Mouse (Mus musculus): ENCODE measurements around the gene Anapc16.

Anapc16 gene

GRCm38 (mm10) chr10:60002673-60003212 lies at the start of gene Anapc16, which contains the start of gene Ascc1:
Anapc16 (minus strand) TSS chr10:60003135.
Ascc1 (plus strand) TSS chr10:60002805.
- peak; percentile 94 for ATAC-seq (ENCODE audit: low TSS enrichment)

- ATAC-seq (ENCODE audit: low TSS enrichment): no peak
Measured at GRCm38 (mm10) chr10:60050581-60050980, 47.6 kb upstream of the Anapc16 start.

- peak; percentile 47; the same call in 1 of the 2 replicates for ATAC-seq (ENCODE audit: low TSS enrichment)
Measured at GRCm38 (mm10) chr10:60046696-60047095, 43.8 kb upstream of the Anapc16 start.

- ATAC-seq (ENCODE audit: low TSS enrichment): no peak
Measured at GRCm38 (mm10) chr10:60042350-60042922, 39.5 kb upstream of the Anapc16 start.

- no peak for ATAC-seq (ENCODE audit: low TSS enrichment)
Measured at GRCm38 (mm10) chr10:60035744-60036143, 32.8 kb upstream of the Anapc16 start.

GRCm38 (mm10) chr10:60034621-60035020 lies 31.7 kb upstream of the Anapc16 start:
- ATAC-seq (ENCODE audit: low TSS enrichment): no peak

GRCm38 (mm10) chr10:60033064-60033463 lies 30.1 kb upstream of the Anapc16 start:
- ATAC-seq (ENCODE audit: low TSS enrichment): no peak

GRCm38 (mm10) chr10:60032622-60033021 lies 29.7 kb upstream of the Anapc16 start:
- ATAC-seq (ENCODE audit: low TSS enrichment): no peak

GRCm38 (mm10) chr10:60031985-60032384 lies 29.1 kb upstream of the Anapc16 start:
- ATAC-seq (ENCODE audit: low TSS enrichment): no peak

- ATAC-seq (ENCODE audit: low TSS enrichment): no peak
Measured at GRCm38 (mm10) chr10:60031562-60031961, 28.6 kb upstream of the Anapc16 start.

GRCm38 (mm10) chr10:60029387-60029786 lies 26.5 kb upstream of the Anapc16 start:
- ATAC-seq (ENCODE audit: low TSS enrichment): no peak

- no peak for ATAC-seq (ENCODE audit: low TSS enrichment)
Measured at GRCm38 (mm10) chr10:60028979-60029378, 26.0 kb upstream of the Anapc16 start.

GRCm38 (mm10) chr10:60028181-60028580 lies 25.2 kb upstream of the Anapc16 start:
- ATAC-seq (ENCODE audit: low TSS enrichment): no peak

- peak; percentile 62 for ATAC-seq (ENCODE audit: low TSS enrichment)
Measured at GRCm38 (mm10) chr10:60027619-60028084, 24.7 kb upstream of the Anapc16 start.

- ATAC-seq (ENCODE audit: low TSS enrichment): peak; percentile 48; the same call in 1 of the 2 replicates
Measured at GRCm38 (mm10) chr10:60026759-60027395, 23.9 kb upstream of the Anapc16 start.

- no peak for ATAC-seq (ENCODE audit: low TSS enrichment)
Measured at GRCm38 (mm10) chr10:60023751-60024150, 20.8 kb upstream of the Anapc16 start.

- ATAC-seq (ENCODE audit: low TSS enrichment): no peak
Measured at GRCm38 (mm10) chr10:60019299-60019698, 16.4 kb upstream of the Anapc16 start.

GRCm38 (mm10) chr10:60016223-60016622 lies 13.3 kb upstream of the Anapc16 start:
- ATAC-seq (ENCODE audit: low TSS enrichment): no peak

GRCm38 (mm10) chr10:60009115-60009514 lies 6.2 kb upstream of the Anapc16 start:
- ATAC-seq (ENCODE audit: low TSS enrichment): no peak

GRCm38 (mm10) chr10:60005264-60005663 lies 2.3 kb upstream of the Anapc16 start:
- ATAC-seq (ENCODE audit: low TSS enrichment): no peak

GRCm38 (mm10) chr10:60003847-60004246 lies 912 bp upstream of the Anapc16 start:
- ATAC-seq (ENCODE audit: low TSS enrichment): no peak

GRCm38 (mm10) chr10:60003213-60003752 lies 348 bp upstream of the Anapc16 start:
- peak; percentile 0; the same call in 1 of the 2 replicates for ATAC-seq (ENCODE audit: low TSS enrichment)

- peak; percentile 21 for ATAC-seq (ENCODE audit: low TSS enrichment)
Measured at GRCm38 (mm10) chr10:60002203-60002602, 732 bp downstream of the Anapc16 start.

Data from frontal cortex, adult (tissue).